Mouse (Mus musculus): ENCODE measurements at regions not wholly inside any gene's neighbourhood (a gene's known extent, or its start where the extent isn't known, plus 50 kb on each side); places are given as distances from the start of the nearest gene placed in this dataset.

DNA sequence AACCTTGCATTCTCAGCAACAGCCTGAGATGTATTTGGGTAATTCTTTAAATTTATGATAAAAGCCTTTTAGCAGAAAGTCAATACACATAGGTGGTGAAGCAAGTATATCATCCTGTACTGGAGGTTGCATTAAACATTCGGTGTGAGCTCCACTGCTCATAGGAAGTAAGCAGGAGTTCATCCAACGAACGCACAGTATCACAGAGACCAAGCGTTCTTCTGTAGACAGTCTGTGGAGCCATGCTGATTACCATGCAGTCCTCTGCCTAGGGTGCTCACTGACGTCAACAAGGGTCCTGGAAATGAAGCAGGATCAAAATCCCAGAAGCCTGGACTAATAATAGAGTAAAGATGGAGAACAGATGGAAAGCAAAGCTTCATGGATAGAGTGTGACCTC, 391.1 kb upstream of the Mef2c start:
- DNase-seq, result no peak

DNA sequence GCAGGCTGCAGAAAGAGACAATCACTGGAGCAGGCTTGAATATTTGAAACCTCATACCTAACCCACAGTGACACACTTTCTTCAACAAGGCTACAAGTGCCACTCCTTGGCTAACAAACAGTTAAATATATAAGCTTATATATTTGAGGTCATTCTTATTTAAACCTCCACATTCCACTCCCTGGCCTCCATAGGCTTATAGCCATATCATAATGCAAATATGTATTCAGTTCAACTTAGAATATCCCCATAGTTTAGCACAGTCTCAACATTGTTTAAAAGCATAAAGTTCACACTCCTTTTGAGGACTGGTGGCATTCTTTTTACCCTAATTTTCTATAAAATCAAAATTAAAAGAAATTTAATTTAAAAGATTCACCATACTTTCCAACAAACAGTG, 390.0 kb upstream of the Mef2c start:
- no peak for DNase-seq

- DNase-seq, result no peak
Observed at GRCm38 (mm10) chr13:83114401-83114800, 389.4 kb upstream of the Mef2c start.

GRCm38 (mm10) chr13:83115691-83116090, 388.1 kb upstream of the Mef2c start:
- DNase-seq, result no peak

DNA sequence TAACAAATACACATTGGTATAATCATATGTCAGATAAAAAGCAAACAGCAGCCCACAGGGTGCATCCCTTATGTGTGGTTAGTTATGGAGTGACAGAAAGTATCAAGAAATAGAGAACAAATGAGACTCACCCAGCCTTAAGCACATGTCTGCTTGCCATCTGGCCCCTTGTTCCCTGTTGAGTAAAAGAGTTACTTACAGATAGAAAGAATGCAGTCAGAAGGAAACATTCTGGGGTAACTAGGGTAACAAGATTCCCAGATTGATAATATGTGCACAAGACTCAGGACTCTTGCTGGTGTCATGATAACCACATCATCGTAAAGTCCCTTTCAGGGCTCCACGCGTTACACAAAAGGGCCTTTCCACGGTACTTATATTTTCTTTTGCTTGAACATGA, 383.5 kb upstream of the Mef2c start:
- no peak for DNase-seq

GRCm38 (mm10) chr13:83123596-83123995, 380.2 kb upstream of the Mef2c start:
- no peak for DNase-seq

DNA sequence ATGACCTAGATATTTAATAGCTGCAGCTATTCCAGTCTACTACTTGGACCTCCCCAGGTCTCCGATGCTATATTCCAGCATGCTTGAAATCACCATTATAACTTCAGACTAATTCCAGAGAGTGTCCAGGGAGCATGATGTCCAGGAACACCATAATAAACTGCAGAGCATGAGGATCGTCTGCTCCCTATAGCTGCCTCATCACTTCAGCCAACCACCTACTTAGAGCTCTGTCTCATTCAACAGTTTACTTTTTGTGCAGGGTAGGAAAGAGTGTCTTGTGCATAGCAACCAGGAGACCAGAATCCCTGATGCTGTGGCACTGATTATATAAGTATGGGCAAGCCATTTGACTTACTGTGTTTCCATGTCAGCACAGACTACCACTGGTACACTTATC, 379.2 kb upstream of the Mef2c start:
- DNase-seq, result no peak

DNA sequence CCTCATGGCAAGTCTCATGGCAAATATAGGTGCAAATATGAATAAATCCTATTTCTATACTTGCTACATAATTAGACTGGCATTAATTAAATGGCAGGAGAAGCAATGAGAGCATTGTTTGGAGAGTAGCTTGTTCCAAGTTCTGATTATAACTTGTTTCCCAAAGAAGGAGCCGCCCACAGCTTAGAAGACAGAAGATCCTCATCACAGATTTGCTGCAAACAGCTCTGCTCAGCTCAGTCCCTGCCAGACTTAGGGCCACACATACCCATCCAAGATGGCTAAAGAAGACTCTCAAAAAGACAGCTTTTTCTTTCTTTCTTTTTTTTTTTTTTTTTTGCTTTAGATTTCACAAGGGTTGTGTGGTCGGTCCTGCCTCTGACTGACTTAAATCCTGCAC, 377.4 kb upstream of the Mef2c start:
- DNase-seq, result no peak

GRCm38 (mm10) chr13:83131129-83131981, 372.5 kb upstream of the Mef2c start:
- no peak for DNase-seq

- DNase-seq, result no peak
Observed at GRCm38 (mm10) chr13:83131982-83132354, 371.9 kb upstream of the Mef2c start.

GRCm38 (mm10) chr13:83132671-83133638, 370.9 kb upstream of the Mef2c start:
- no peak for DNase-seq

DNA sequence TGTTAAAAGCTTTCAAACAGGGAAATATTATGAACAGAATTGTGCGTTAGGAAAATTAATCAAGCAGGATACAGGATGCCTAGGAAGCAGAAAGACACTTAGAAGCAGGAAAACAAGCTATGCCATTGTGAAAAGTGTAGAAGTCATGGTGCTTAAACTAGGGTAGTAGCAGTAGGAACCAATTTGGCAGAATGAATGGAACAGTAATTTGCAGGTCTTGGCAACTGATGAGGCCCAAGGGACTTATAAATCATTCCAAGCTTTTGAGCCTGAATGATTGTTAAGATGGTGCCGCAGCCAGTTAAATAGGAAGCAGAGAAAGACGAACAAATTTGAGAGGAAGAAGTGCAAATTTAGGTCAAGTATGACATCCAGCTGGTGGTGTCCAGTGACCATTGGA, 360.5 kb upstream of the Mef2c start:
- DNase-seq, result no peak

DNA sequence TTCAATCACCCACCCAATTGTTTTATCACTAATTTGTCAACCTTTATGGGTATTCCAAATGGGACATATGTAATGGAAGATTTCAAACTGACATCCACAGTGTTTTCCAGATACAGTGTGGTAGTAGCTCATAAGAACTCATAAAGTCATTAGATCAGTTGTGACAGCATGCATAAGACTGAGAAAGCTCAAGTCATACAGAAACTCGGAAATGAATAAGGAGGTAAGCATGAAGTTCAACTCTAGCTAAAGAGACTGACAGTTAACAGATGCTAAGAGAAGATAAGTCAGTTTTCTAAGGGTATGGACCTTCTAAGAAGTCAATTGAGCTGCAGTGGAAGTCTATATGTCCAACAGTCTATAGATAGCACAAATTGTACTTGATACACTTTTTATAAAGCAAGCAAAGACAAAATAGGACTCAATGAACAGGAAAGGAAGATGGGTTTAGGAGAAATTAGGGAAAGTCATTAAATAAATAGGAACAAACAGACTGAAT, 349.2 kb upstream of the Mef2c start:
- no peak for DNase-seq

- DNase-seq, result no peak
Observed at GRCm38 (mm10) chr13:83159969-83160368, 343.9 kb upstream of the Mef2c start.

DNA sequence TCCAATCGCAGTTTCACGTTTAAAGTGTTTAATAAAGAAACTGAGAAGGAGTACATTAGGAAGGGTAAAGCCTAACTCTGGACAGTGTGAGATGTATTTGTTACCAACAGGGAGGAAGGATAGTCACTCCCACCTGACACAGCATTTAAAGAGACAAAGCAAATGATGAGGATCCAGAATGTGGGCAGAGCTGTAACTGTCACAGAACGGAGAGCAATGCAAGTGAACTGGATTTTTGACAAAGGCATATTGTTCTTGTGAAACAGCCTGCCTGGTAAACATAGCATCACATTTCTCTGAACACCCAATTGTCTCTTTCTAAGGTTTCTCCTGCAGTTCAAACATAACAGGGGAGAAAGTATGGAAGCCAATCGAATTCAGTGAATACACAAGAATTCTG, 341.1 kb upstream of the Mef2c start:
- no peak for DNase-seq

DNA sequence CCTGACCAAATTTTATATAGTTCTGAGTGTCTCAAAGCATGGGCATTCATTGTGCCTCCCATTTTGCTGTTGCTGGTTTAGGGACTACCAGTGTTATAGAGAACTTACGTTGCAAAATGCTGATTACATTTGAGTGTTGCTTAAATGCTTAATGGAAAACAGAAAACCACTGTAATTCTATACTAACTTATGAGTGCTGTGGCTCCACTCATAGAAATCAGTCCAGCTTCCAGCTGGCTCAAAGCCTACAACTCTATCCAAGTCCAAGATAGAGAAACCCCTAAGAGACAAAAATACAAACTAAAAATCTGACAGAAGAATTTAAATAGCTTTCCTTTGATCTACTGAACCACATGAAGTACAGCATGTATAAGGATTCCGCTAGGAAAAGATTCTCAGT, 328.7 kb upstream of the Mef2c start:
- no peak for DNase-seq

DNA sequence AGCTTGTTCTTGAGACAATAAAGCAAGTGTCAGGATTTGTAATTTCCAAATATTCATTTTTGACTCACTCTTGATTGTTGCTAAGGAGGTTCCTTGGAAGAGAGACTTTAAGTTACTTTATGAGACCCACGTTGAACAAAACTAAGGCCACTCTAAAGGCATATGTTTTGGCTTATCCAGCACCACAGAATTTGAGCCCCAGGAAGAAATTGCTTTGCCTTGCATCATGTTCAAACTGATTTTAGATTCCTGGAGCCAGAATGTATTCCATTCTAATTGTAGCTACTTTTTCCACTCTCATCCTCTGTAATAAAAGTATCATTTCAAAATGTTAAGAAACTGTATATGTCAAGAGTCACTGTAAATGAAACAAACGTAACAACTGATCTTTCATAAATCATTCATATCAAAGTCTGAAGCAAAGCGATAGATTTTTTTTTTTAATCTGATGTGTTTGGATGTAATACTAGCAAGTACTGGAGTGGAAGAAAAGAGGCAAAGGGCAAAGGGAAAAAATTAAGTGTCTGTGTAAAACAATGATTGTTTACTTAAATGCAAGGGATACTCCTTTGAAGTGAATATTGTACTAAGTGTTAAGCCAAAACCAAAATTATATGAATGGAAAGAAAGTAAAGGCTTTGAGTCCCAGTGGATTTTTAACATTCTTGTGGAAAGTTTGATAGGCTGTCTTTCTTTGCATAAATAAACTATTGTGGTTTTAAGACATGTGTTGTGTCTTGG, 301.7 kb upstream of the Mef2c start:
- no peak for DNase-seq

GRCm38 (mm10) chr13:83206622-83207021, 297.2 kb upstream of the Mef2c start:
- DNase-seq, result no peak

DNA sequence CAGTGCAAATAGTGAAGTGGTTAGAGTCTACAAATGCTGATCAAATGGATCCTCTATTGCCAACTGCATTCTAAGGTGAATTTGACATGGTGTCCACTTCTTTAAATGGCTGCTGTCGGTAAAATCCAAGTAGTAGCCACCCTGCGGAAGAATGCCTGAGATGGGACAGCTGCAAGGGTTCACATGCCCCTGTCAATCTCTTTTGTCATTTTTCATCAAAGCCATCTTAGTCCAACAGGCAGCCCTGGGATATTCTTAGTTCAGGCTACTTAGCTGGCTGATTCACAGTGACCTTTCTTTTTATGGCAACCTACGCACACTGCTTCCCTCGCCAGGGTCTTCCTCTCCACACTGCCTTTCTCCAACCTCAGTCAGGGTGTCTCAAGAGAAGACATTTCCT, 296.3 kb upstream of the Mef2c start:
- no peak for DNase-seq

DNA sequence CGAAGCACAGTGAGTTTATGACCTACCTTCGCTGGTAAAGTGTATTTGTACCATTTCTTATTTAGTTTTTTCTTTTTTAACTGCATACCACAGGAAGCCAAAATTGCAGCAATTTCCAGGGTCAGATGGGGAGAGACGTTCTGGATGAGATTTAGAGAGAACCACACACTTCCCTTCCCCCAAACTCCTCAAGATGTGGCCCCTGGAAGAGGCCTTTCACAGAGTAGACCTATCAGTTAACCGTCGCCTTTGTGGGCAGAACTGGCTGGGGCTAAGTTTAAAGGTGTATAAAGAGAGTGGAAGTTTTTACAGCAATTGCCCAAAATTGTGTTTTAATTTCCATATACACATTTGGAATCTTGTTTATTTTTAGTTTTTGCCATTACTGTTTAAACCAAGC, 295.7 kb upstream of the Mef2c start:
- no peak for DNase-seq

GRCm38 (mm10) chr13:83214811-83215210, 289.0 kb upstream of the Mef2c start:
- DNase-seq, result no peak

- no peak for DNase-seq
Observed at GRCm38 (mm10) chr13:83216454-83216853, 287.4 kb upstream of the Mef2c start.

DNA sequence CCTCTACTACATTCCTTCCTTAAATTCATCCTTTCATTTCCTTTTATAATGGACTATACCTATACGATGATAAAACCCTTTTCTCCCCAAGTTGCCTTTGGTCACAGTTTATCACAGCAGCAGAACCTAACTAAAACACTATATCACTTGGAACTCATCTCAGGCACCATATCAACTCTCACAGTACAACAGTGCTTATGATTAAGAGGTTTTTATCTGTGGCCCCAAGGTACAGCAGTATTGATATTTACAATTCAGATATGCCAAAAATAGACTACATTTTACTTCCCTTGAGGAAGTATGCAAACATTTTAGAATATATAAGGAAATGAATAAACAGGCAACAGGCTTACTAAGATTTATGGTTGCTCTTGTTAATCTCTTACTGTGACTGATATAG, 251.4 kb upstream of the Mef2c start:
- no peak for DNase-seq

Measured in lung, postnatal 4 days (tissue).